Mouse (Mus musculus): ENCODE measurements around the gene Sell.
"Not testable (repeated sequence)": the region's sequence is repeated elsewhere in the genome, so short reads cannot be mapped to it uniquely, and the experiment has no call there.

Gene Sell

GRCm38 (mm10) chr1:164061925-164062324 is at the start of gene Sell:
TSS of gene Sell (plus strand) at chr1:164061982.
- DNase-seq (ENCODE audit: low read depth, low spot score), result peak; percentile 61

DNA sequence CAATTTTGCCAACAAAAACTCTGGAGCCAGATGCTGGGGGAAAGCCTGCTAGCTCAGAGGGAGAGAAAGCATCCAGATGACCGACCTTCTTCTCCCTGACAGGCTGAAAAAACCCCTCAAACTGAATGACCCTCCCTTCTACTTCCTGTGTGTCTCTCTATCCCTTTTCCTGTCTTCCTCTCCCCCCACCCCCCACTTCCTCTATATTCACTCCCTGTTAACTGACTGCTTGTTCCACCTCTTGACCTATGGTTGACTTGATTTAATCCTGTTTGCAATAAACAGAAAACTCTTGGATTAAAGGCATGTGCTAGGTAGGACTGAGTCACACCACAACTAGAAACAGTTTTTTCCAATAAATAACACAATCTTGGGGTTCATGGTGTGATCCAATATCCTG is 47.2 kb upstream of the Sell start:
- no peak for DNase-seq (ENCODE audit: low read depth, low spot score)

DNA sequence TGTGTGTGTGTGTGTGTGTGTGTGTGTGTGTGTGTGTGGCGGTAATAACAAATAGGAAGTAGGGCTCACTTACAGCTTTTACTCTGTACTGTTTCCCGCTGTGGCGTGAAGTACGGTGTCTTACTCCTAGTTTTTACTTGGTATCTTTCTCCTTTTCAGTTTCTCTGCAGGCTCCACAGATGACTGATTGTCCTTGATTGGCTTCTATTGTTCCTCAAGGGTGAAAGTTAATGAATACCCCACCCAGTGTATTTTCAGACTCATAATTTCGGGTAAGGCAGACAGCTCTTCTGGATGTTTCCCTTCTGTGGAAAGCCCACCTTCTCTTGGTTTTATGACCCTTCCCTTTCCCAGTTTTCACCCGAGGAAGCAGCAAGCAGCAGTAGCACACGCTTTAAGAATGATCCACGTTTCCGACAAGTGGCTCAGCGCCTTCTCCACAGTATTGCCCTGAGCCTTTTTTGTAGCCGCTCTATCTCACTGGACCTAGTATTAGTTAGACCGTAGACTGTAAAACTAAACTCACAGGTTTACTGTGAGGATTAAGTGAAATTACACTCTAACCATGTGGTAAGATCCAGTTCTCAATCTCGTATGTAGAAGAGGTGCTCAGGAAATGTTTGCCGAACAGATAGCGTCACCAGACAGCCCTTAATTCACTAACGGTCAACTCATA is 43.4 kb upstream of the Sell start:
- DNase-seq (ENCODE audit: low read depth, low spot score), result no peak

DNA sequence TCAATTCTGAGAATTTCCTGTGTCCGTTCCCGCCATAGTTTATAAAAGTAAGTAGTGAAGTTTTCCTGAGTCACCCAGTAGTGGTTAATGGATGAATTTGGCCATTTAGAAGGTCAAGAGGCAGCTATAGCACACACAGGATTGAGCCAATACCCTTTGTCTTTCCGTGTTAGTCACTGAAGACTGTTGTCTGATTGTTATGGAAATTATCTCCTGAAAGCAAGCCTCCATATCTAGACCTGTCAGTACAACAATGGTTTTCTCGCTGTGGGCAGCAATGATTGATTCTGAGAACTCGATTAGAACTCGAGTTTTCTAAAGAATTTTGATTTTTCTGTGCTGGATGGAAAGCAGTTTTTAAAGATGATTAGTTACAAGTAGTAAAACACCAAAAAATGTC is 42.0 kb upstream of the Sell start:
- DNase-seq (ENCODE audit: low read depth, low spot score), result no peak

DNA sequence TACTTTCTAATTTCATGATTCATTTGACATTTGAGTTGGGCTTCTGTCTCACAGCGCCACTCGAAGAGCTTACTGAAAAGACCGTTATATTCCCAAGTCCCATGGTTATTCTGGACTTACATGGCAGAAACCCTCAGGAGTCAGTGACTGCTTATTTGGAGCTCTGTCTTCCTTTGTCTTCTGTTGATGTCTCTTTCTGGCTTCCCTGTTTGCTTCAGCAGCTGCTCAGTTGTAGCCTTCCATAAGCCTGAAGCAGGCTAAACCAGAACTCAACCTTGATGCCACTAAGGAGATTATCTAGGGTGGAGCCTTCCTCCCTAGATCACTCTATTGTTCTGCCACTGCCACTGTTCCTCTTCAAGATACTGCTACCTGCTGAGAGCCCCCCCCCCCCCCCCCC is 41.0 kb upstream of the Sell start:
- DNase-seq (ENCODE audit: low read depth, low spot score), result not testable (repeated sequence)

DNA sequence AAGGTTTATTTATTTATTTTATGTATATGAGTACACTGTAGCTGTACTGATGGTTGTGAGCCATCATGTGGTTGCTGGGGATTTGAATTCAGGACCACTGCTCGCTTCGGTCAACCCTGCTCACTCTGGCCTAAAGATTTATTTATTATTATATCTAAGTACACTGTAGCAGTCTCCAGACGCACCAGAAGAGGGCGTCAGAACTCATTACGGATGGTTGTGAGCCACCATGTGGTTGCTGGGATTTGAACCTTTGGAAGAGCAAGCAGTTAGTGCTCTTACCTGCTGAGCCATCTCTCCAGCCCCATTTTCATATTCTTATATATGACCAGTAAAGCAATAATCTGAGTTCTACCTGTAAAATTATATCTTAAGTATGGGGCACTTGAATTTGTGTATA is 39.7 kb upstream of the Sell start:
- DNase-seq (ENCODE audit: low read depth, low spot score), result not testable (repeated sequence)

DNA sequence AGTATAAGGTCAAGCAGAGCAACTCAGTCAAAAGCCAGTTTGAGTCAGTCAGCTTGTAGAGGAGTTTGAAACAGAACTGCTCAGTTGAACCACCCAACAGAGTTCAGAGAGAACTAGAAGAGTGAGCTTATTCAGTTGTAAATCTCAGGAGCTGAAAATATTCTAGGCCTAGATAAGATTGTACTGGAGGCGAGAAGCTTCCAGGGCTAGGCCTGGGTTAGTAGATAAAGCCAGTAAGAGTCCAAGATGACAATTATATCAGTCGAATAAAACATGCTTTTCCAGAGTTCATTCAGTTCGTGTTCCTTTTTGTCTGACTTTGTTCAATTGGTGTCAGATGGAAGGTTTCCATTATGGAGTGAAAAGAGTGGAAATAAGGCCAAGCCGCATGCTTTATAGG is 36.1 kb upstream of the Sell start:
- no peak for DNase-seq (ENCODE audit: low read depth, low spot score)

DNA sequence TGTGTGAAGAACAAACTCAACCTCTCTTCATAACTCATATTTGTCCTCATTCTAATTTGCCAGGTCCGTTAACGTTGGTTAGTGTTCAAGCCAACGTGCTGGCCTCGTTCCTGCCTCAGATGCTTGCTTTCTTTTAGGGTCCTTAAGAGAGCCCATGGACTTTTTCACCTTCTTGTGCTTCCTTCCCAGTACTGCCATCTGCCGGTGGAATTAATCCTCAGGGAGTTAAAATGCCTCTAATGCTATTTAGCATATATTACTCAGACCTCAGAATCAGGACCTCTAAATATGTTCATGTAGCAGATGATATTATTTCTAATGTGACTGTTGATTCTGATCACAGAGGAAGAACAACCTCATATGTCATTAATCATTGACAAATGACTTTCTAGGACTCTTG is 34.4 kb upstream of the Sell start:
- DNase-seq (ENCODE audit: low read depth, low spot score), result peak; percentile 12

- DNase-seq (ENCODE audit: low read depth, low spot score), result no peak
Observed at GRCm38 (mm10) chr1:164040385-164041135, 21.2 kb upstream of the Sell start.

- DNase-seq (ENCODE audit: low read depth, low spot score), result no peak
Observed at GRCm38 (mm10) chr1:164043549-164043948, 18.2 kb upstream of the Sell start.

- DNase-seq (ENCODE audit: low read depth, low spot score), result no peak
Observed at GRCm38 (mm10) chr1:164047934-164048333, 13.8 kb upstream of the Sell start, which contains the start of gene Sele. TSS of gene Sele (plus strand) at chr1:164048234.

DNA sequence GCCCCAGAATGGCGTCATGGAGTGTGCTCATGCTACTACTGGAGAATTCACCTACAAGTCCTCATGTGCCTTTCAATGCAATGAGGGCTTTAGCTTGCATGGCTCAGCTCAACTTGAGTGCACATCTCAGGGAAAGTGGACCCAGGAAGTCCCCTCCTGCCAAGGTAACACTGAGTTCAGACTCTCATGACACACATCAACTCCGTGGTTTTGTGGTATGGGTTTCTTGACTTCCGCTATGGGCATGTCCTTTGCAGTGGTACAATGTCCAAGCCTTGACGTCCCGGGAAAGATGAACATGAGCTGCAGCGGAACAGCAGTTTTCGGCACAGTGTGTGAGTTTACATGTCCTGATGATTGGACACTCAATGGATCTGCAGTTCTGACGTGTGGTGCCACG is 8.2 kb upstream of the Sell start:
- peak; percentile 9 for DNase-seq (ENCODE audit: low read depth, low spot score)

- peak; percentile 33 for DNase-seq (ENCODE audit: low read depth, low spot score)
Observed at GRCm38 (mm10) chr1:164054800-164055199, 7.0 kb upstream of the Sell start.

GRCm38 (mm10) chr1:164060071-164060470 is 1.7 kb upstream of the Sell start:
- DNase-seq (ENCODE audit: low read depth, low spot score), result no peak

- DNase-seq (ENCODE audit: low read depth, low spot score), result peak; percentile 63
Observed at GRCm38 (mm10) chr1:164061278-164061677, 504 bp upstream of the Sell start.

- no peak for DNase-seq (ENCODE audit: low read depth, low spot score)
Observed at GRCm38 (mm10) chr1:164062856-164063255, 1.1 kb downstream of the Sell start.

DNA sequence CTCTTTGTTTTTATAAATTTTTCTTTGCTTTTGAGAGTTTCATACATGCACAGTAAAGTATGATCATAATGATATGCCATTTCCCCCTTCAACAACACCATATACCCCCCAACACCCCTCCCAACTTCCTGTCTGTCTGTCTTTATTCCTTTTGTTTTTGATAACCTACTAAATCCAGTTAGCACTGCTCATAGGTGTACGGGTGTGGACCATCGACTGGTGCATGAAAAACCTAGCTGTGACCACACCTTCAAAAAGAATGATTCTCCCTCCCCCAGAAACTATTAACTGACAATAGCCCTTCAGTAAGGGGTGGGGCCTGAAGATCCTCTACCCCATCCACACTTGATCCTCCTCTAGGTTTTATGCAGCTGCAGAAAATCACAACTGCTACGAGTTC is 2.0 kb downstream of the Sell start:
- peak; percentile 48 for DNase-seq (ENCODE audit: low read depth, low spot score)

- peak; percentile 35 for DNase-seq (ENCODE audit: low read depth, low spot score)
Observed at GRCm38 (mm10) chr1:164069261-164069660, 7.5 kb downstream of the Sell start.

DNA sequence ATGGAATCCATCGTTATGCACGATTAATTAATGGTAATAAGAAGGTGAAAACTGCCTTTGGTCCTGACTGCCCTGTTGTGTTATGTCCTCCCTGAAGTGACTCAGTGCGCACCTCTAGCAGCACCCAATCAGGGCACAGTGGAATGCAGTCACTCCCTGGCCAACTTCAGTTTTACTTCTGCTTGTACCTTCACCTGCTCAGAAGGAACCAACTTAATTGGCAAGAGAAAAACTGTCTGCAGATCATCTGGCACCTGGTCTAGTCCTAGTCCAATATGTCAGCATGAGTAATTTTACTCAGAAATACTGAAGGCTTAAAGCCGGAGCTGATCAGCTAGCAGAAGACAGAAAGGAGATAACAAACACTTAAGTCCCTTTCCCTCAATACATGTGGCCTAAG is 8.7 kb downstream of the Sell start:
- DNase-seq (ENCODE audit: low read depth, low spot score), result no peak

DNA sequence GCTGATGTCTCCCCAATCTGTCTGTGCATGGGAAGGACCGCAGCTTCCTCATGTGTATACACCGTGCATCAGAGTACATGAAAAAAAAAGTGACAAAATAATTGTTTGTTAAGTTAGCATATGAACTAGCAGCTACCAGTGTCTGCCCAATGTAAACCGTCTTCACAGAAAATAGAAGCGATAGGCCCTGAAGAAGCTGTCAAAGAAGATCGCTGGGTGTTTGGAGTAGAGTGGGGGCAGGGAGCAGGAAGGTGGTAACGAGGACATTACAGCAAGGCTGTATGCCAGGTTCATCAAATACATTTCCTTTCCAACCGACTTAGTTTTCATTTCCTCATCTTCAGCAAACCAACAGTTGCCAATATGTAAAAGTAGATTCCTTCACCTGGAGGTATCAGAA is 9.3 kb downstream of the Sell start:
- peak; percentile 69 for DNase-seq (ENCODE audit: low read depth, low spot score)

GRCm38 (mm10) chr1:164072001-164072400 is 10.2 kb downstream of the Sell start:
- peak; percentile 76 for DNase-seq (ENCODE audit: low read depth, low spot score)

- peak; percentile 57 for DNase-seq (ENCODE audit: low read depth, low spot score)
Observed at GRCm38 (mm10) chr1:164073091-164073490, 11.3 kb downstream of the Sell start.

- peak; percentile 64 for DNase-seq (ENCODE audit: low read depth, low spot score)
Observed at GRCm38 (mm10) chr1:164073803-164074202, 12.0 kb downstream of the Sell start.

All from CD4-positive helper T cell, adult 2 months (primary cell).